Mouse (Mus musculus) lung, postnatal 0 days (tissue): Measurements from ENCODE around the gene Slc29a2.

Experiments
- CTCF ChIP-seq: IDR thresholded peaks from 2 replicates; pipeline ENCODE4 v1.5.1; 2016; ENCODE audit warnings: antibody characterized with exemption, mild to moderate bottlenecking
- EP300 ChIP-seq: IDR thresholded peaks from 2 replicates; pipeline ENCODE4 v1.6.1; 2016; ENCODE audit warnings: antibody characterized with exemption, mild to moderate bottlenecking, control low read depth

DNA sequence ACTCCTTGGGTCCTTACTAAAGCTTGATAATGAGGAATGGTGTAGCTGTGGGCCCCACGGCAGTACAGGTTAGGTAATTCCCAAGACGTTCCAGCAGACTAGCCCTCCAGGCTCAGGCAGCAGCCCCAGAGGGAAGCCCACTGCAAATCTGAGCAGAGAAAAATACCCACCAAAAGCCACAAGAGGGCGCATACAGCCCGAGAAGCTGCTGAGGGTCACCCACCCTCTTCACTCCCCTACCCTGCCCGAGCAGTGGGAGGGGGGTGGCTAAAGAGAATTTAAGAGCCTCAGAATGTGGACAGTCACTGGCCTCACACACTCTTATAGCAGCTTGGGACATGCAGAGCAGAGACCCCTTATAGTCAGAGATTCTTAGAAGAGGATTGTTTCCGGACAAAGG, 32.6 kb downstream of the Slc29a2 start:
- peak; percentile 75 for TF ChIP-seq CTCF
- no peak for TF ChIP-seq EP300
